Mouse (Mus musculus) limb, embryonic 11.5 days (tissue): ENCODE results near the gene Pknox2. TPM values are rescaled to one million over a fixed set of nuclear protein-coding genes. Genes with fewer than 3 reads are reported as not detected.

Experiments
- ATAC-seq: fragments of 200-750 bp; cut with Nextera tagmentation; 2 replicates; pipeline ENCODE4 v1.8.0; 2017; ENCODE audit warnings: low read depth; ENCODE audit not compliant: insufficient number of reproducible peaks, low FRiP score, low TSS enrichment
- DNase-seq: peaks from one replicate; pipeline ENCODE4 v3.0.0-alpha.2; 2015; ENCODE audit warnings: low spot score
- H3K27ac ChIP-seq: fragments of 300-500 bp; sonication (generic); replicated peaks from 2 replicates; pipeline ENCODE4 v1.5.1; 2014; ENCODE audit warnings: low read depth, mild to moderate bottlenecking, low read length
- H3K27me3 ChIP-seq: fragments of 300-500 bp; sonication (generic); 2 replicates; pipeline ENCODE4 v1.6.1; 2014; ENCODE audit warnings: mild to moderate bottlenecking, low read length, mixed read lengths; ENCODE audit not compliant: control insufficient read depth, insufficient read depth
- H3K36me3 ChIP-seq: fragments of 300-500 bp; sonication (generic); 2 replicates; pipeline ENCODE4 v1.6.1; 2014; ENCODE audit warnings: mild to moderate bottlenecking, low read length, moderate library complexity, mixed read lengths; ENCODE audit not compliant: control insufficient read depth, insufficient read depth
- H3K4me1 ChIP-seq: fragments of 300-500 bp; sonication (generic); 2 replicates; pipeline ENCODE4 v1.6.1; 2014; ENCODE audit warnings: low read length, mixed read lengths; ENCODE audit not compliant: control insufficient read depth, insufficient read depth
- H3K4me2 ChIP-seq: fragments of 300-500 bp; sonication (generic); 2 replicates; pipeline ENCODE4 v1.6.1; 2014; ENCODE audit warnings: low read depth, mild to moderate bottlenecking, moderate library complexity; ENCODE audit not compliant: severe bottlenecking
- H3K4me3 ChIP-seq: fragments of 300-500 bp; sonication (generic); 2 replicates; pipeline ENCODE4 v1.5.1; 2014; ENCODE audit warnings: low read depth, low read length
- H3K9ac ChIP-seq: fragments of 300-500 bp; sonication (generic); 2 replicates; pipeline ENCODE4 v1.6.1; 2014; ENCODE audit warnings: mild to moderate bottlenecking, low read length
- H3K9me3 ChIP-seq: fragments of 300-500 bp; sonication (generic); 2 replicates; pipeline ENCODE4 v1.6.1; 2016; ENCODE audit warnings: low read length; ENCODE audit not compliant: control insufficient read depth
- WGBS: fragments of 180-500 bp; shearing (Covaris S2); extraction: QIAGEN DNeasy Blood & Tissue Kit; methylation state at CpG from one replicate; pipeline ENCODE4 v1.1.7; 2014; 5-methylcytosine and 5-hydroxymethylcytosine counted together
- polyA plus RNA-seq: library from polyadenylated mRNA; unstranded; fragments of >200 nt; fragmentation: Nextera tagmentation; extraction: Ambion mirVana; gene quantifications from 2 replicates; pipeline ENCODE4 v1.2.1, GENCODE M21; 2014

Pknox2 gene
- polyA plus RNA-seq, 1 experiment from 2014 or later: 11.3 TPM

DNA sequence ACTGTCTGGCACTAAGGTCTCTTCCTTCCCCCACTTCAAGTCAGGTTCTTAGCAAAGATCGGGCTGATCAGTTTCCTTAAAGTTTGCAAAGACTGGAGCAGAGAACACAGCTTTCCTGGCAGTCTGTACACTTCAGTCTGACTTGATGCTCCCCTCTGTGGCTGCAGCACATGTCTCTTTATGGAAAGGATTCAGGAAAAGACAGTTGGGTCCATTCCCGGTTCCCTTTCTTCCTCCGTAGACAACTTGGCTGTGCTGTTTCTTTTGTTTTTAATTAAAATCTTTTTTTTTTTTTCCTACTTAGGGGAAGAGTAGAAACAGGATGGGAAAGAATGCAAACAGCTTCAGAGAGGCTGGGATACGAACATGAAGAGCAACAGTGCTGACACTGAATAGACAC, 205.1 kb downstream of the Pknox2 start:
- Histone ChIP-seq H3K4me1 (peaks cover 16% of the 10 kb centered on the region), H3K9me3 (no peaks in the 10 kb centered on the region), H3K36me3 (no peaks in the 10 kb centered on the region), H3K4me3 (no peak overlapping the region), H3K9ac (no peak overlapping the region), H3K27ac (no peak overlapping the region), H3K27me3 (peaks cover 26% of the 10 kb centered on the region), H3K4me2 (no peak overlapping the region)
- no peak for DNase-seq
- ATAC-seq: no peak
- 62% methylated on average over 4 of the region's 4 CpGs for WGBS

DNA sequence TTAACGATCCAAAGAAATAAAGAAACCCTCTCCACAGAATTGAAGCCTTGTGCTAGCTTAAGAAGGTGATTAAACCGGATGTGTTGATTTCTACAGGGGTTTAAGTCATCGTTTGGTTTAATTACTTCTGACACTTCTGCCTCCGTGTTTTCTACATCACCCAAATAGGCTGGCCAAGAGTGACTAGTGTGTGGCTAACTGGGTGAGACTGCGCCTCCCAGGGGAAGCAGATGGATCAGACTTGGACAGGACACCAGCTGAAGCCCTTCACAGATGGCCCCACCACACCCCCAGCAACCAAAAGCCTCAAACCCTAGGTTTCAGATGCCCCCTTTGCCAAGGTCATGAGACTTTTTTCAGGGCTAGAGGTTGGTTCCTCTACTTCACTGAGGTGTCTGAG, 205.6 kb downstream of the Pknox2 start:
- H3K27ac ChIP-seq: no peak overlapping the region
- no peak overlapping the region for H3K4me2 ChIP-seq
- H3K36me3 ChIP-seq: no peaks in the 10 kb centered on the region
- no peak overlapping the region for H3K9ac ChIP-seq
- peaks cover 24% of the 10 kb centered on the region for H3K27me3 ChIP-seq
- no peak overlapping the region for H3K4me3 ChIP-seq
- H3K9me3 ChIP-seq: no peaks in the 10 kb centered on the region
- ATAC-seq (no peak), DNase-seq (no peak)
- peaks cover 16% of the 10 kb centered on the region for H3K4me1 ChIP-seq
- WGBS: 7% methylated on average over 5 of the region's 5 CpGs

DNA sequence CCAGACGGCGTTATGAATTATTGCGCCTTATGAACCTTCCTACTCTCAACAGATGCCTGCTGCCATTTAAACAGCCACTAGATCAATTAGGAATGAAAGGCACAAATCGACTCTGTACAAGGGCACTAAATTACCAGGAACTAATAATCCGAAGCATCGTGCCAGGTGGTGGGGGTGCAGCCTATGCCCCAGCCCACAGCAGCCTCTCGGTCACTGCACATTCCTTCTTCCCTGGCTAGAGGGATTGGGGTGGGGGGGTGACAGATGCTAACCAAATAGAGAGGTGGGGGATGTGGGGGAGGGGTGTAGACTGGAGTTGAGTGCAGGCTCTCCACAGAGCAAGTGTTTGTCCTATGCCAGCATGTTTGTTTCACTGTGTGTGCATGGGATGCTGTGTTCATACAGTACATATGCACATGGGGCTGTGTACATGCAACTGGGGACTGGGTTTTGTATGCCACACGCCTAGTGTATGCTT, 208.6 kb downstream of the Pknox2 start:
- Histone ChIP-seq H3K27ac (no peak overlapping the region), H3K4me1 (peaks cover 22% of the 10 kb centered on the region), H3K4me2 (no peak overlapping the region), H3K27me3 (peaks cover 24% of the 10 kb centered on the region), H3K36me3 (no peaks in the 10 kb centered on the region), H3K9me3 (no peaks in the 10 kb centered on the region), H3K4me3 (no peak overlapping the region), H3K9ac (no peak overlapping the region)
- peak; percentile 58 for DNase-seq
- WGBS: 20% methylated on average over 8 of the region's 8 CpGs
- peak; percentile 41 for ATAC-seq

DNA sequence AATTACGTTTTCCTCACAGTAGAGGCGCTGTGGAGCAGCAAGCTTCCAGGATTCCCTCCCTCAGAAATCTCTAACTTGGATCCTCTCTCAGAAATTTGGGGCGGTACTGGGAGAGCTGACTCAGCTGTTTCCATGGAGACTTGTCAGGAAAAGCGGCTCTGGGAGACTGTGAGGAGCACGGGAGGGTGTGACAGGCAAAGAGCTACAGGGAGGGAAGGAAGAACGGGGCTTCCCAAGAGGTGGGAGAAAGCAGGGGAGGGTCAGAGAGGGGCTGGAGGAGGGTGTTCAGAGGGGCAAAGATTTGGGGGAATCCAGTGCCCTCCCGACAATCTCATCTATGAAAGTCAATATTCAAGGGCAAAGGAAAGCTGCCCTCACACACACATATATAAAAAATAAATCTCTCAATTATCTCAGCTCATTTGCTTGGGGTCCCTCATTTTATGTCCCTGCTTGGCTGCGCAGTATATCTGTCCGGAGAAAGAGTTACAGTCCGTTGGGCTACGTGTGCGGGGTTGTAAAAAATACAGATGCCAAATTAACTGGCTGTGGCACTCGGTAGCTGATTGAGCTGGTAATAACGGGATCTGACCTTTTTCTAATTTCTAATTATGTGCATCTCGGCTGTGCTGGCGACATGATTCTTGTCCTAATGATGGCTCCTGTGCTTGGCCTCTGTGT, 213.3 kb downstream of the Pknox2 start:
- Histone ChIP-seq H3K27me3 (peaks cover 16% of the 10 kb centered on the region), H3K36me3 (no peaks in the 10 kb centered on the region), H3K4me2 (no peak overlapping the region), H3K9ac (no peak overlapping the region), H3K4me1 (peaks cover 11% of the 10 kb centered on the region), H3K4me3 (no peak overlapping the region), H3K9me3 (no peaks in the 10 kb centered on the region), H3K27ac (no peak overlapping the region)
- peak; percentile 71 for DNase-seq
- no peak for ATAC-seq
- 16% methylated on average over 16 of the region's 16 CpGs for WGBS

DNA sequence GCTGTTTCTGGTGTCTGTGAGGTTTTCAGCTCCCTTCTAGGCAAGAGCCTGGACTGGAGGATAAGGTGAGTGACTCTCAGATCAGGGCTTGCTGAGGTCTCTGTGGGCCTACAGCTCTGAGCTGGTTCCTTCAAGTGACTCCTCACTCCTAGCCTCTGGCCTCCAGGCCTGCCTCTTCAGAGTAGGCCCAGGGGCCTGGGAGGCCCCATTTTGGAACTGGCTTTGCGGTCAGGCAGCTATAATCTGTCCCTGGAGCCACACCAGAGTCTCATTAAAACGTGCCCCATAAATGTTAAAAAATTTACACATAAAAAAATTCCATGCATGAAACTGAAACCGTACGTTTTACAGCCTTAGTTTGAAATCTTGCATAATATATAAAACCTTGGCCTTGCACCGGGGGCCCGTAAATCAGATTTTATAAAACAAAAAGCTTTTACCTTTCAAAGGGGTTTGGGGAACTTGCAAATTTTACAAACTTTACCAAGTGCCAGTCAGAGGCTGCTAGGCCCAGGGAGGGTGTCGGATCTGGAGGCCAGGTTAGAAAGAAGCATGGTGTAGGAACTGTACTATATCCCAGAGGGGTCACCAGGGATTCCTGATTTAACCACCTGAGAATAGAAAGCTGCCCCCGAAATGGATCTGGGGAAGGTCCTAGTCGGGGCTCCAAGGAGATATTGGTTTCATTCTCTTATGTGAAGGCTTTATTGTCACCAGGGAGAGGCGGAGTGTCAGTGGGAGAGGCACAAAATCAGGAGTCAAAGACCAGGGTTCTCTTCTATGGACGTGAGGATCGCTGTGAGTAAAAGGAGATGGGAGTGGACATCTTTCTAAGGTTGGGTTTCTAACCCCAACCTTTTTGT, 214.0 kb downstream of the Pknox2 start:
- peak; percentile 41; the same call in 1 of the 2 replicates for ATAC-seq
- DNase-seq: no peak
- Histone ChIP-seq H3K4me1 (peaks cover 6% of the 10 kb centered on the region; the same call in 1 of the 2 replicates), H3K9ac (no peak overlapping the region), H3K27me3 (peaks cover 16% of the 10 kb centered on the region), H3K4me3 (no peak overlapping the region), H3K27ac (no peak overlapping the region), H3K9me3 (no peaks in the 10 kb centered on the region), H3K36me3 (no peaks in the 10 kb centered on the region), H3K4me2 (no peak overlapping the region)
- 54% methylated on average over 12 of the region's 12 CpGs for WGBS

DNA sequence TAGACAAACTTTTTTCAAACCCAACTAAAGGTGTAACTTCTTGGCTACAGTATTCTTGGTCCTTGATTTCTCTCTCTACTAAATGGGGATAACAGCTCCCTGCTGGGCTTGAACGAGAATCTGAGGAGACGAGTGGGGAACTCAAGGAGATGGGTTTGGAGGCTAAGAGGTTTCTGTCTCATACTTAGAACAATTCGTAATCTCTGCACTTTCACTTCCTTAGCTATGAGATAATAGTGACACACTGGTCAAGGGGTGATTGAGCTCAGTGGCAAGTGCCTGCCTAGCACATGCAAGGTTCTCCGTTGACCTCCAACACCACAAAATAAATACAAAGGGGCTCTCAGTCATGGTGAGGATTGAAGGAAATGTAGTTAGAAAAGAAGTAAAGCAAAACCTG, 215.6 kb downstream of the Pknox2 start:
- Histone ChIP-seq H3K36me3 (no peaks in the 10 kb centered on the region), H3K4me2 (no peak overlapping the region), H3K4me3 (no peak overlapping the region), H3K9ac (no peak overlapping the region), H3K27ac (no peak overlapping the region), H3K4me1 (peaks cover 6% of the 10 kb centered on the region; the same call in 1 of the 2 replicates), H3K27me3 (peaks cover 5% of the 10 kb centered on the region; the same call in 1 of the 2 replicates), H3K9me3 (no peaks in the 10 kb centered on the region)
- no peak for ATAC-seq
- no peak for DNase-seq
- WGBS: 78% methylated on average over 4 of the region's 4 CpGs

DNA sequence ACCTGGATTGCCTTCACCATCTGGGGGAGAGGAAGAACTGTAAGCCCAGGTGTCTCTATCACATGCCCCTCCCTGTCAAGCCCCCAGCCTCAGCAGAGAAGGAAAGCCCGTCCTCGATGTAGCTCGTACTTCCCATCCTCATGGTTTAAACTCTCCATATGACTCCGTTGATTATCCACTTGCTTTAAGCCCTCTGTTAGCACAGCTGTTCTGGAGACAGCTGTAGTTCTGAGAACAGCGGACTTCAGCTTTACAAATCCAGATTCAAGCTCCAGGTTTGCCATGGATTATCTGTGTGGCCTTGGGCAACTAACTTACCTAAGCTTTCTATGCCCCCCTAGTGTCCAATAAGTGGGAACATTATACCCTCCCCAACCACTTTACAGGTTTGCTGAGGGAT, 223.5 kb downstream of the Pknox2 start:
- Histone ChIP-seq H3K4me3 (no peak overlapping the region), H3K4me1 (no peaks in the 10 kb centered on the region; the same call in 1 of the 2 replicates), H3K27me3 (no peaks in the 10 kb centered on the region), H3K27ac (no peak overlapping the region), H3K9ac (no peak overlapping the region), H3K36me3 (no peaks in the 10 kb centered on the region), H3K9me3 (no peaks in the 10 kb centered on the region), H3K4me2 (no peak overlapping the region)
- 87% methylated on average over 5 of the region's 5 CpGs for WGBS
- ATAC-seq (no peak), DNase-seq (no peak)

DNA sequence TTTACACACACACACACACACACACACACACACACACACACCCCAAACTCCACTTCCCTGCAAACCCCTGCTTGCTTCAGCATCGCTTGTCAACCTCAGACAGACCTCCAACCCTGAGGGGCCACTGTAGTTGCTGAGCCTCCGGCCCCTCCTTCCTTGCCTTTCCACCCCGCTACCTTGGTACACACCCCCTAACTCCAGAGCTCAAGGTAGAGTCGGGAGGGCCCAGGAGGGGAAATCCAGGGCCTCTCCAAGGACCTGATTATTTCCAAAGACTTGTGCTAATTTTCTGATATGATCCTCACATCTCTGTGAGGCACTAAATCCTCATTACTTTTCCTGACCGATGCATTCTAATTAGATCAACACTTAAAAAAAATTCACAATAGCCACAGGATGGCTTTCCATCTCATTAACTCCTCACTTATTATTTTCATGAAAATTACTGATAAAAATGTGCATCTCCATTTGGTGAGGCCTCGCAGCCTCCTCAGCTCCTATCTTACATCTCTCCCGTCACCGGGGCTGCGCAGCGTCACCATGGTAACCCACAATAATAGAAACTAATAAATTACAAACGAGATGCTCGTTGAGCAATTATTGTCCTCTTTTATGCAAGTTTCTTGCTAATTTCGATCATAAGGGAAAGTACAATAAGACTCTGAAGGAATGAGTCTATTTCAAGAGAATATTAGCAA, 225.3 kb downstream of the Pknox2 start:
- Histone ChIP-seq H3K4me1 (peaks cover 4% of the 10 kb centered on the region), H3K27ac (no peak overlapping the region), H3K27me3 (no peaks in the 10 kb centered on the region), H3K9me3 (no peaks in the 10 kb centered on the region), H3K9ac (no peak overlapping the region), H3K4me2 (no peak overlapping the region), H3K36me3 (no peaks in the 10 kb centered on the region), H3K4me3 (no peak overlapping the region)
- WGBS: 71% methylated on average over 13 of the region's 13 CpGs
- no peak for DNase-seq
- ATAC-seq: no peak
